Mouse (Mus musculus): ENCODE data around the gene Ngef. TPM values are rescaled to one million over a fixed set of nuclear protein-coding genes. Genes with fewer than 3 reads are reported as not detected.

Gene Ngef
- polyA plus RNA-seq, 1 experiment = not detected

- TF ChIP-seq GATA1 (IDR thresholded peaks at IDR 0.05; ENCODE audit: low read length) (no peak), TAL1 (IDR thresholded peaks at IDR 0.05; ENCODE audit: low read length) (no peak)
- Histone ChIP-seq H3K36me3 (ENCODE audit: control insufficient read depth) (no peaks in the 10 kb centered on the region), H3K27me3 (ENCODE audit: control insufficient read depth) (peaks cover 57% of the 10 kb centered on the region), H3K4me3 (replicated peaks) (no peak overlapping the region), H3K4me1 (ENCODE audit: control insufficient read depth) (no peaks in the 10 kb centered on the region), H3K9me3 (ENCODE audit: control insufficient read depth, low read length) (peaks cover 4% of the 10 kb centered on the region)
Measured at GRCm38 (mm10) chr1:87508591-87509560, 64.8 kb downstream of the Ngef start.

GRCm38 (mm10) chr1:87507857-87508256 is 65.8 kb downstream of the Ngef start:
- no peak overlapping the region for H3K4me3 ChIP-seq (replicated peaks)
- no peaks in the 10 kb centered on the region; the same call in 1 of the 2 replicates for H3K36me3 ChIP-seq (ENCODE audit: control insufficient read depth)
- no peaks in the 10 kb centered on the region for H3K4me1 ChIP-seq (ENCODE audit: control insufficient read depth)
- no peak for TF ChIP-seq TAL1 (IDR thresholded peaks at IDR 0.05; ENCODE audit: low read length)
- TF ChIP-seq GATA1 (IDR thresholded peaks at IDR 0.05; ENCODE audit: low read length) = no peak
- peaks cover under 1% of the 10 kb centered on the region for H3K9me3 ChIP-seq (ENCODE audit: control insufficient read depth, low read length)
- H3K27me3 ChIP-seq (ENCODE audit: control insufficient read depth) = peaks cover 54% of the 10 kb centered on the region

- Histone ChIP-seq H3K9me3 (ENCODE audit: control insufficient read depth, low read length) (no peaks in the 10 kb centered on the region; the same call in 1 of the 2 replicates), H3K4me3 (replicated peaks) (no peak overlapping the region), H3K4me1 (ENCODE audit: control insufficient read depth) (no peaks in the 10 kb centered on the region), H3K27me3 (ENCODE audit: control insufficient read depth) (peaks cover 33% of the 10 kb centered on the region), H3K36me3 (ENCODE audit: control insufficient read depth) (no peaks in the 10 kb centered on the region; the same call in 1 of the 2 replicates)
- TF ChIP-seq TAL1 (IDR thresholded peaks at IDR 0.05; ENCODE audit: low read length) (no peak), GATA1 (IDR thresholded peaks at IDR 0.05; ENCODE audit: low read length) (no peak)
Measured at GRCm38 (mm10) chr1:87505524-87505923, 68.1 kb downstream of the Ngef start.

- Histone ChIP-seq H3K4me3 (replicated peaks) (no peak overlapping the region), H3K36me3 (ENCODE audit: control insufficient read depth) (no peaks in the 10 kb centered on the region; the same call in 1 of the 2 replicates), H3K4me1 (ENCODE audit: control insufficient read depth) (no peaks in the 10 kb centered on the region), H3K27me3 (ENCODE audit: control insufficient read depth) (no peaks in the 10 kb centered on the region), H3K9me3 (ENCODE audit: control insufficient read depth, low read length) (no peaks in the 10 kb centered on the region)
- TF ChIP-seq TAL1 (IDR thresholded peaks at IDR 0.05; ENCODE audit: low read length) (no peak), GATA1 (IDR thresholded peaks at IDR 0.05; ENCODE audit: low read length) (no peak)
Measured at GRCm38 (mm10) chr1:87493542-87493941, 80.1 kb downstream of the Ngef start.

- no peak overlapping the region for H3K4me3 ChIP-seq (replicated peaks)
- H3K27me3 ChIP-seq (ENCODE audit: control insufficient read depth) = no peaks in the 10 kb centered on the region
- TF ChIP-seq GATA1 (IDR thresholded peaks at IDR 0.05; ENCODE audit: low read length) (no peak), TAL1 (IDR thresholded peaks at IDR 0.05; ENCODE audit: low read length) (no peak)
- no peaks in the 10 kb centered on the region for H3K4me1 ChIP-seq (ENCODE audit: control insufficient read depth)
- no peaks in the 10 kb centered on the region; the same call in 1 of the 2 replicates for H3K36me3 ChIP-seq (ENCODE audit: control insufficient read depth)
- H3K9me3 ChIP-seq (ENCODE audit: control insufficient read depth, low read length) = no peaks in the 10 kb centered on the region
Measured at GRCm38 (mm10) chr1:87492285-87492684, 81.4 kb downstream of the Ngef start.

GRCm38 (mm10) chr1:87486386-87486785 is 87.3 kb downstream of the Ngef start:
- no peak for TF ChIP-seq GATA1 (IDR thresholded peaks at IDR 0.05; ENCODE audit: low read length)
- TF ChIP-seq TAL1 (IDR thresholded peaks at IDR 0.05; ENCODE audit: low read length) = no peak
- Histone ChIP-seq H3K4me1 (ENCODE audit: control insufficient read depth) (no peaks in the 10 kb centered on the region), H3K9me3 (ENCODE audit: control insufficient read depth, low read length) (no peaks in the 10 kb centered on the region), H3K4me3 (replicated peaks) (no peak overlapping the region), H3K36me3 (ENCODE audit: control insufficient read depth) (no peaks in the 10 kb centered on the region; the same call in 1 of the 2 replicates), H3K27me3 (ENCODE audit: control insufficient read depth) (no peaks in the 10 kb centered on the region)

GRCm38 (mm10) chr1:87482546-87482945 is 91.1 kb downstream of the Ngef start:
- H3K9me3 ChIP-seq (ENCODE audit: control insufficient read depth, low read length) = no peaks in the 10 kb centered on the region

GRCm38 (mm10) chr1:87475076-87475895 is 98.4 kb downstream of the Ngef start:
- no peak for TF ChIP-seq TAL1 (IDR thresholded peaks at IDR 0.05; ENCODE audit: low read length)
- TF ChIP-seq GATA1 (IDR thresholded peaks at IDR 0.05; ENCODE audit: low read length) = no peak
- H3K27me3 ChIP-seq (ENCODE audit: control insufficient read depth) = peaks cover 18% of the 10 kb centered on the region

More at GRCm38 (mm10) chr1:87482546-87482945, 91.1 kb downstream of the Ngef start:
- peaks cover 2% of the 10 kb centered on the region; the same call in 1 of the 2 replicates for H3K36me3 ChIP-seq (ENCODE audit: control insufficient read depth)
- no peaks in the 10 kb centered on the region for H3K27me3 ChIP-seq (ENCODE audit: control insufficient read depth)
- TF ChIP-seq GATA1 (IDR thresholded peaks at IDR 0.05; ENCODE audit: low read length) = no peak
- no peak for TF ChIP-seq TAL1 (IDR thresholded peaks at IDR 0.05; ENCODE audit: low read length)
- H3K4me3 ChIP-seq (replicated peaks) = no peak overlapping the region
- no peaks in the 10 kb centered on the region for H3K4me1 ChIP-seq (ENCODE audit: control insufficient read depth)

More at GRCm38 (mm10) chr1:87475076-87475895, 98.4 kb downstream of the Ngef start:
- Histone ChIP-seq H3K9me3 (ENCODE audit: control insufficient read depth, low read length) (no peaks in the 10 kb centered on the region), H3K4me3 (replicated peaks) (no peak overlapping the region), H3K36me3 (ENCODE audit: control insufficient read depth) (no peaks in the 10 kb centered on the region), H3K4me1 (ENCODE audit: control insufficient read depth) (no peaks in the 10 kb centered on the region)

Data from erythroblast, embryonic 14.5 days (primary cell).